Mouse (Mus musculus) stomach, postnatal 0 days (tissue): ENCODE data around the gene Vps53. TPM values are rescaled to one million over a fixed set of nuclear protein-coding genes. Genes with fewer than 3 reads are reported as not detected.

Source experiments
- ATAC-seq: fragments of 200-750 bp; cut with Nextera tagmentation; 2 replicates; pipeline ENCODE4 v1.8.0; 2017; ENCODE audit not compliant: low FRiP score, low TSS enrichment
- DNase-seq: peaks from one replicate; pipeline ENCODE4 v3.0.0-alpha.2; 2016; ENCODE audit warnings: low spot score
- H3K27ac ChIP-seq: fragments of 300-500 bp; sonication (generic); replicated peaks from 2 replicates; pipeline ENCODE4 v1.5.1; 2014; ENCODE audit warnings: mild to moderate bottlenecking, control low read depth
- H3K27me3 ChIP-seq: fragments of 300-500 bp; sonication (generic); 2 replicates; pipeline ENCODE4 v1.6.1; 2014; ENCODE audit warnings: low read length; ENCODE audit not compliant: control insufficient read depth, insufficient read depth
- H3K36me3 ChIP-seq: fragments of 300-500 bp; sonication (generic); 2 replicates; pipeline ENCODE4 v1.6.1; 2014; ENCODE audit warnings: low read length, mixed read lengths; ENCODE audit not compliant: control insufficient read depth, insufficient read depth
- H3K4me1 ChIP-seq: fragments of 300-500 bp; sonication (generic); replicated peaks from 2 replicates; pipeline ENCODE4 v1.6.1; 2014; ENCODE audit warnings: antibody characterized with exemption; ENCODE audit not compliant: control insufficient read depth, insufficient read depth
- H3K4me2 ChIP-seq: fragments of 300-500 bp; sonication (generic); replicated peaks from 2 replicates; pipeline ENCODE4 v1.6.1; 2014; ENCODE audit warnings: low read depth, mild to moderate bottlenecking, control low read depth, moderate library complexity
- H3K4me3 ChIP-seq: fragments of 300-500 bp; sonication (generic); 2 replicates; pipeline ENCODE4 v1.5.1; 2014; ENCODE audit warnings: low read depth, low read length, control low read depth
- H3K9ac ChIP-seq: fragments of 300-500 bp; sonication (generic); 2 replicates; pipeline ENCODE4 v1.6.1; 2014; ENCODE audit warnings: mild to moderate bottlenecking, low read length, control low read depth, mixed read lengths
- H3K9me3 ChIP-seq: fragments of 300-500 bp; sonication (generic); 2 replicates; pipeline ENCODE4 v1.6.1; 2016; ENCODE audit warnings: low read length; ENCODE audit not compliant: control insufficient read depth
- CTCF ChIP-seq: IDR thresholded peaks from 2 replicates; pipeline ENCODE4 v1.5.1; 2016; ENCODE audit warnings: antibody characterized with exemption, low read depth, mild to moderate bottlenecking, moderate library complexity
- EP300 ChIP-seq: optimal IDR thresholded peaks from 2 replicates; pipeline ENCODE3; 2016; ENCODE audit warnings: antibody characterized with exemption
- WGBS: fragments of 180-500 bp; shearing (Covaris S2); extraction: QIAGEN DNeasy Blood & Tissue Kit; methylation state at CpG from one replicate; pipeline ENCODE4 v1.1.7; 2014; 5-methylcytosine and 5-hydroxymethylcytosine counted together
- polyA plus RNA-seq: library from polyadenylated mRNA; unstranded; fragments of >200 nt; fragmentation: Nextera tagmentation; extraction: Ambion mirVana; gene quantifications from 2 replicates; pipeline ENCODE4 v1.2.1, GENCODE M21; 2015

The Vps53 gene
- polyA plus RNA-seq, 1 experiment from 2014 or later: 42.9 TPM

DNA sequence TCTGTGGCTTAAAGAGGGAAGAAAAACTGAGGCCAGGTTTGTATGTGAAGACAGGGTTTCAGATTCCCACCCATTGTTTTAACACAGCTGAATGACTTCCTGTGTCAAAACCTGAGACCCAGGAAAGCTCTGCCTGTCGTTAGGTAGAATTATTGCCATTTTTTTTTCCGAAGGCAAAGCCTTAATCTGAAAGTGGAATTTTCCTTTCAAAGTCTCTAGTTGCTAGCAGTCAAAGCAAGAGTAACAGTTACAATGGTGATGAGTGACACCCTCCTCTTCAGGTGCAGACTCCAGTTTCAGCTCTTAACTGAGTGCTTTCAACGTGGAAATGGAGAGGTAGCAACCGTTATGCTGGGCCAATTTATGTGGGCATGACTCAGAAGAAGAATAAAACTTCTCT, 28.5 kb downstream of the Vps53 start:
- 36% methylated on average over 4 of the region's 4 CpGs for WGBS
- no peaks in the 10 kb centered on the region for H3K27me3 ChIP-seq
- H3K9me3 ChIP-seq: no peaks in the 10 kb centered on the region
- H3K4me1 ChIP-seq: peaks cover 11% of the 10 kb centered on the region
- no peak overlapping the region for H3K27ac ChIP-seq
- no peak overlapping the region for H3K4me2 ChIP-seq
- 0 out of 2 replicates have a peak, but pooled peaks cover 3% of the 10 kb centered on the region for H3K36me3 ChIP-seq
- no peak for ATAC-seq
- no peak overlapping the region for H3K4me3 ChIP-seq
- H3K9ac ChIP-seq: no peak overlapping the region
- no peak for DNase-seq
- TF ChIP-seq CTCF (no peak), EP300 (no peak)

DNA sequence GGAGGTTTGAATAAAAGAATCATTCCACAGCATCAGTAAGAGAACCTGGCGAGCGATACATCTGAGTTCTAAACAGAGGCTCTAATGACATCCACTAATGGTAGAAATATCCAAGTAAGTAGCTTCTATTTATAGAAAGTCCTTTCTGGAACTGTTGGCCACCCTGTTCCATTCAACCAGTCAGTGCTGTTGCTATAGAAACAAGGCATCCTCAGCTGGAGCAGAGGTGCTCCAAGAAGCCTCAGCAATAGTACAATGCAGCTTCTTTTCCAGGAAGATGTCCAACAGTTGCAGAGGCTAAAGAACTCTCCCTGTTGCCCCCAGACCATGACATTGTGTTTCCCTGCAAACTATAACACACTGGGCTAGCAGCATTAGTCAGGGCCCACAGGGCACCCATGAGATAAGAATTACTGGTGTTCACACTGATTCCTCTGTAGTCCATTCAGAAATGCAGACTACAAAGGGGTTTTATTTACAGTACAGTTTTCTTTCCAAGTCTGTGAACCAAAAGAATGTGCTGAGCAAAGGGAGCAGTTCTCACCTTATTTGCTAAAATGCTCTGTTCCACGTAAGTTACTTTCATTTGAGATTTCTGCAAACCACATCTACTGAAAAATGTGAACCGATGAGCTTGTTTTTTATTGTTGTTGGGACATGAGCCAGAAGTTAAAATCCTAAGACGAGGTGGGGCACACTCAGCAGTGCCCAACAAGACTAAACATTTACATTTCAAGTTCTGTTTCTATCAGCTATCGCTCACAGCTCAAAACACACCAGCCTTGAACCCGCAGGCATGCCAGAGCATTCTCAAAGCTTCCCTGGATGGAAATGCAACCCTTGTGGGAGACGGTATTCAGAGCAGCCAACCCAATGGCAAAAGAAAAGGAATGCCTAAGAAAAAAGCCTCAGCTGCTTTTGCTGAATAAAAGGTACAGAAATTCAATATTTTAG, 31.1 kb downstream of the Vps53 start:
- H3K27ac ChIP-seq: peak overlapping the region; percentile 67
- no peaks in the 10 kb centered on the region for H3K27me3 ChIP-seq
- ATAC-seq (peak; percentile 54; the same call in 1 of the 2 replicates), DNase-seq (no peak)
- H3K4me1 ChIP-seq: peaks cover 11% of the 10 kb centered on the region
- H3K4me2 ChIP-seq: peak overlapping the region; percentile 37; the same call in 1 of the 2 replicates
- no peak overlapping the region for H3K9ac ChIP-seq
- H3K9me3 ChIP-seq: no peaks in the 10 kb centered on the region
- H3K4me3 ChIP-seq: no peak overlapping the region
- TF ChIP-seq CTCF (no peak), EP300 (no peak)
- H3K36me3 ChIP-seq: no peaks in the 10 kb centered on the region
- 22% methylated on average over 8 of the region's 8 CpGs for WGBS

DNA sequence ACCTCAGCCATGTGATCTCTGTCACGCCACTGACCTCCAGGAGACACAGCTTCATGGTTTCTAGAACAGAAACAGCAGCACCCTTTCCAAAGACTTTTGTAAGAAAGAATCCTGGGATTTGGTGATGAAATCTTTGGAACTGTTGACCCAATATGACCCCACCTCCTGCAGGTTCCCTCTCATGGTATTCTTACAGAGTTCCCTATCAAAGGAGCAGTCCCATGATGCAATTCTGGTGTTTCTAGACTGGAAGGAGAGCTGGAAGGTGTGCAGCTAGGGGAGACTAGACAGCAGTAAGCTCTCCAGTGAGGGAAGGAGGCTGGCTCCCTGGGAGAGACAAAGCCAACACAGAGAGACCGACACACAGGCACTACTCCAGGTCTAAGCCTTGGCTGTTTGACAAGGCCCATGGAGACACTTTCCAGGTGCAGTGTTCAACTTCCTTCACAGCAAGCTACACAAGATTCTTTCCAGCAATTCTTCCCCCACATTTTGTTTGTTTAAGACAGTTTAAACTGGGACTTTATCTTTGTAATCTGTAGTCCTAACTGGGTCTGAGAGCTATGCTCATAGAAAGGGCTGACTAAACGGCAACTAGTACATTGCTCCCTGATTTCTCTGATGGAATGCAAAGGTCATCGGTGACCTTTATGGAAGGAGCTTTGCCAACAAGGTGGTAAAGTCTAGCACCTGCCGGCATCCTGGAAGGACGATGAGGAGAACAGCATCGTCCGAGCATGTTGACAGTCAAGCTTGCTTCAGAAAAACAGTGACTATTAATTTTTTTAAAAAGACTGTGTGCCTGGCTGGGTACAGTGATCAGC, 33.0 kb downstream of the Vps53 start:
- Histone ChIP-seq H3K4me2 (no peak overlapping the region), H3K4me1 (peaks cover 11% of the 10 kb centered on the region), H3K27ac (peak overlapping the region; percentile 61), H3K9me3 (no peaks in the 10 kb centered on the region), H3K4me3 (no peak overlapping the region), H3K27me3 (no peaks in the 10 kb centered on the region), H3K9ac (no peak overlapping the region), H3K36me3 (0 out of 2 replicates have a peak, but pooled peaks cover 2% of the 10 kb centered on the region)
- peak; percentile 33 for DNase-seq
- TF ChIP-seq CTCF (no peak), EP300 (no peak)
- ATAC-seq: no peak
- WGBS: 56% methylated on average over 8 of the region's 8 CpGs

DNA sequence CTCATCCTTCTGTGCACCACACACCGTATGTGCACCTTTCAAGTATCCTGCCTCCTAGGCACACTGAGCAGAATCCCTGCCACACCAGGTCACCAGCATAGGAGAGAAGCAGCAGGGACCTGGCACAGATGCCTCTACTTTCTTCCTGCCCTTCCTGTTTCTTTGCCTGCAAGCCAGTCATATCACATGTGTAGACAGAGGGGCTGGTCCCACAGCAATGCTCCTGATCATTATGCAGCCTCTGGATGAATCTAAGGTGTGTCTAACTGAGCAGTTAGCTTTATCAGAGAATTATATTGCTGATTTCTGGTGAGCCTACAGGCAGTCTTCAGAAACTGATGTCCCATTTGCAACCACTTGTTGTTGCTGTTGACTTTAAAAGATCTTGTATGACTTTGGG, 34.3 kb downstream of the Vps53 start:
- Histone ChIP-seq H3K27me3 (no peaks in the 10 kb centered on the region), H3K9me3 (no peaks in the 10 kb centered on the region), H3K27ac (no peak overlapping the region), H3K4me2 (no peak overlapping the region), H3K36me3 (0 out of 2 replicates have a peak, but pooled peaks cover 2% of the 10 kb centered on the region), H3K4me1 (peaks cover 11% of the 10 kb centered on the region), H3K4me3 (no peak overlapping the region), H3K9ac (no peak overlapping the region)
- no peak for ATAC-seq
- WGBS: 100% methylated on average over 1 of the region's 1 CpGs
- DNase-seq: no peak
- no peak for TF ChIP-seq CTCF
- TF ChIP-seq EP300: no peak

DNA sequence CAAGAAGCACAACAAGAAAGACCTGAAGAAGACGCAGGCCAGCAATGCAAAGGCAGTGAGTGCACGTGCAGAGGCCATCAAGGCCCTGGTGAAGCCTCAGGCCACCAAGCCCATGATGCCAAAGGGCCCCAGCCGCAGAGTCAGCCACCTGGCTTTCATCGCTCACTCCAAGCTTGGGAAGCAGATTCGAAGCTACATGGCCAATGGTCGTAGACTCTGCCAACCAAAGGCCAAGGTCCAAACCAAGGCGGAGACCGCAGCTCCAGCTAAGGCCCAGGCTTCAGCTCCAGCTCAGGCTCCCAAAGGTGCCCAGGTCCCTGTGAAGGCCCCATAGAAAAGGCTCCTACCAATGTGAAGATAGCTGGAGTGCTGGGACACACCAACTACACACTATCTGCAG, 35.1 kb downstream of the Vps53 start:
- no peak for DNase-seq
- H3K4me1 ChIP-seq: peaks cover 10% of the 10 kb centered on the region
- 92% methylated on average over 8 of the region's 8 CpGs for WGBS

More for the DNA sequence above, 35.1 kb downstream of the Vps53 start:
- H3K9me3 ChIP-seq: no peaks in the 10 kb centered on the region
- no peak for ATAC-seq
- no peak overlapping the region for H3K4me3 ChIP-seq
- no peak overlapping the region for H3K9ac ChIP-seq
- TF ChIP-seq EP300 (no peak), CTCF (no peak)
- H3K27ac ChIP-seq: no peak overlapping the region
- no peak overlapping the region for H3K4me2 ChIP-seq
- H3K36me3 ChIP-seq: 0 out of 2 replicates have a peak, but pooled peaks cover 2% of the 10 kb centered on the region
- no peaks in the 10 kb centered on the region for H3K27me3 ChIP-seq
